8 mouse cellular contexts compared by ENCODE assay signal in genomic region chr15:81872262-81873136, GRCm38 (mm10). TPM values are rescaled to one million over a fixed set of nuclear protein-coding genes. Genes with fewer than 3 reads are reported as not detected.
DNase-seq lines count a peak whose midpoint lies in the region; ATAC-seq and TF ChIP-seq lines count a peak whose summit lies in the region.

Gene Aco2 (plus strand): TSS chr15:81872309.

- H3K36me3 ChIP-seq in hindbrain, postnatal 0 days (ENCODE audit: insufficient read depth, low read length): peaks cover 29% of the 10 kb centered on the region
- peaks cover 35% of the 10 kb centered on the region for H3K36me3 ChIP-seq in megakaryocyte, embryonic 14.5 days (replicated peaks; ENCODE audit: low read length)

- ATAC-seq in common myeloid progenitor, adult 5-6 weeks (replicated peaks; ENCODE audit: low read depth, poor library complexity, severe bottlenecking): peak; percentile 92
- peak; percentile 91 for ATAC-seq in hindbrain, postnatal 0 days

- H3K27me3 ChIP-seq in hindbrain, postnatal 0 days (ENCODE audit: insufficient read depth, low read length): no peaks in the 10 kb centered on the region
- H3K27me3 ChIP-seq in megakaryocyte, embryonic 14.5 days (replicated peaks): no peaks in the 10 kb centered on the region

- WGBS in hindbrain, postnatal 0 days: 1% methylated on average over 53 of the region's 53 CpGs

- H3K9me3 ChIP-seq in hindbrain, postnatal 0 days (ENCODE audit: low read length): no peaks in the 10 kb centered on the region
- no peaks in the 10 kb centered on the region for H3K9me3 ChIP-seq in megakaryocyte, embryonic 14.5 days

- H3K4me3 ChIP-seq in gastrocnemius, adult 2 months: peak within 1 kb of the TSS; percentile 97
- H3K4me3 ChIP-seq in hindbrain, postnatal 0 days (ENCODE audit: low read length): peak within 1 kb of the TSS; percentile 100
- peak within 1 kb of the TSS; percentile 100 for H3K4me3 ChIP-seq in megakaryocyte, embryonic 14.5 days (replicated peaks)

- DNase-seq in ZHBTc4 (ENCODE audit: low read depth, low spot score): peak; percentile 99
- peak; percentile 99 for DNase-seq in gastrocnemius, adult 2 months
- peak; percentile 99 for DNase-seq in hindbrain, postnatal 0 days (ENCODE audit: low spot score)
- DNase-seq in left cerebral cortex, adult 8-10 months (ENCODE audit: low spot score in 2 of 2): peak; percentile 99
- peak; percentile 99 to 100 for DNase-seq in right cerebral cortex, postnatal 10 days (ENCODE audit: low spot score in 2 of 2)
- DNase-seq in urinary bladder, postnatal 25 days (ENCODE audit: low spot score): peak; percentile 99

- H3K27ac ChIP-seq in gastrocnemius, adult 2 months: peak within 1 kb of the TSS; percentile 96
- H3K27ac ChIP-seq in hindbrain, postnatal 0 days: peak within 1 kb of the TSS; percentile 99

- peak within 1 kb of the TSS; percentile 64 for H3K4me2 ChIP-seq in hindbrain, postnatal 0 days (ENCODE audit: low read depth, low read length)

- H3K4me1 ChIP-seq in hindbrain, postnatal 0 days (ENCODE audit: insufficient read depth, low read length): peaks cover 8% of the 10 kb centered on the region; the same call in 1 of the 2 replicates
- H3K4me1 ChIP-seq in megakaryocyte, embryonic 14.5 days: peaks cover 55% of the 10 kb centered on the region

- no peak for TF ChIP-seq CTCF in gastrocnemius, adult 2 months (IDR thresholded peaks at IDR 0.05)
- TF ChIP-seq CTCF in hindbrain, postnatal 0 days (IDR thresholded peaks at IDR 0.05; ENCODE audit: low read depth): no peak

- peak within 1 kb of the TSS; percentile 91 for H3K9ac ChIP-seq in hindbrain, postnatal 0 days (replicated peaks; ENCODE audit: low read length)

- intact Hi-C loops in gastrocnemius, adult 2 months (cut with DNase I): loop anchor here (5.0 kb wide), 2 partner anchors 35 to 40 kb away; no protein-coding TSS in a partner anchor

RNA-seq across cellular contexts. Expression of gene Aco2, which starts in this region (rescaled TPM):
- 132 and 149 TPM in 2 replicates for total RNA-seq in common myeloid progenitor, adult 5-6 weeks (2017)
- 1,000 to 10,000 TPM; 1,155 to 1,439 TPM for total RNA-seq in gastrocnemius, adult 2 months (2021)
- total RNA-seq in hindbrain, postnatal 0 days (2014; rRNA removed): 536 and 538 TPM in 2 replicates
- polyA plus RNA-seq in hindbrain, postnatal 0 days (2015; fragmentation: Nextera tagmentation; extraction: Ambion mirVana): 298 and 299 TPM in 2 replicates
- 100 to 1,000 TPM; 453 to 537 (median 485) TPM for total RNA-seq in left cerebral cortex, adult 8-10 months (2022)
- 36.5 and 110 TPM in 2 replicates for polyA plus RNA-seq in megakaryocyte, embryonic 14.5 days (2012; ENCODE audit: insufficient read depth, low replicate concordance)

Comparison
In these comparisons a context has a peak if more than half of its experiments do, and no peak if none do; other contexts are left out.
1. Peak in every context shown above with its lines: DNase-seq, ATAC-seq, H3K4me3 ChIP-seq and H3K27ac ChIP-seq.